Mouse (Mus musculus) ES-Bruce4 (cell line): ENCODE data around the gene Map3k3. TPM values are rescaled to one million over a fixed set of nuclear protein-coding genes. Genes with fewer than 3 reads are reported as not detected.

ENCODE experiments used
- H3K27ac ChIP-seq: 2 replicates; pipeline ENCODE4 v1.5.1; 2012; ENCODE audit warnings: low read length, inconsistent platforms; ENCODE audit not compliant: insufficient read depth
- H3K27me3 ChIP-seq: 2 replicates; pipeline ENCODE4 v1.6.1; 2012; ENCODE audit warnings: mild to moderate bottlenecking, low read length, inconsistent platforms; ENCODE audit not compliant: control insufficient read depth, poor library complexity, insufficient read depth, severe bottlenecking
- H3K36me3 ChIP-seq: 2 replicates; pipeline ENCODE4 v1.6.1; 2012; ENCODE audit warnings: inconsistent platforms, mild to moderate bottlenecking, low read length, moderate library complexity; ENCODE audit not compliant: control insufficient read depth, poor library complexity, insufficient read depth, severe bottlenecking
- H3K4me1 ChIP-seq: one replicate; pipeline ENCODE4 v1.8.1; 2011; ENCODE audit warnings: low read length; ENCODE audit not compliant: control insufficient read depth, insufficient read depth
- H3K4me3 ChIP-seq: 2 replicates; pipeline ENCODE4 v1.5.1; 2011; ENCODE audit warnings: low read depth, mild to moderate bottlenecking, low read length
- H3K9ac ChIP-seq: 2 replicates; pipeline ENCODE4 v1.6.1; 2012; ENCODE audit warnings: low read depth, mild to moderate bottlenecking, inconsistent platforms; ENCODE audit not compliant: poor library complexity, severe bottlenecking
- H3K9me3 ChIP-seq: replicated peaks from 2 replicates; pipeline ENCODE4 v1.6.1; 2012; ENCODE audit warnings: mild to moderate bottlenecking, low read length, inconsistent platforms; ENCODE audit not compliant: control insufficient read depth, poor library complexity, insufficient read depth, severe bottlenecking
- CTCF ChIP-seq: IDR thresholded peaks from one replicate; pipeline ENCODE4 v1.8.1; 2011; ENCODE audit warnings: low read depth, low read length
- EP300 ChIP-seq: IDR thresholded peaks from 2 replicates; pipeline ENCODE4 v1.6.1; 2011; ENCODE audit warnings: low read depth, low read length; ENCODE audit not compliant: insufficient read depth
- POLR2A ChIP-seq: IDR thresholded peaks from one replicate; pipeline ENCODE4 v1.8.1; 2011; ENCODE audit warnings: low read length; ENCODE audit not compliant: insufficient read depth
- polyA plus RNA-seq: library from polyadenylated mRNA; stranded (reverse); fragments of >200 nt; gene quantifications from 2 replicates; pipeline ENCODE4 v1.2.4, GENCODE M21; 2011; ENCODE audit warnings: low read depth; ENCODE audit not compliant: missing spikeins, insufficient read depth, insufficient read length

Map3k3 gene
- polyA plus RNA-seq, 1 experiment: 44.6 TPM

GRCm38 (mm10) chr11:106045780-106046179, 38.6 kb upstream of the Map3k3 start:
- Histone ChIP-seq H3K27ac (no peak overlapping the region), H3K9ac (no peak overlapping the region), H3K4me3 (no peak overlapping the region), H3K4me1 (peaks cover 2% of the 10 kb centered on the region), H3K9me3 (no peaks in the 10 kb centered on the region), H3K27me3 (no peaks in the 10 kb centered on the region), H3K36me3 (peaks cover 7% of the 10 kb centered on the region)
- TF ChIP-seq CTCF (no peak), EP300 (no peak), POLR2A (no peak)

- no peak overlapping the region for H3K4me3 ChIP-seq
- TF ChIP-seq CTCF (no peak), EP300 (no peak), POLR2A (no peak)
- H3K4me1 ChIP-seq: peaks cover 2% of the 10 kb centered on the region
- no peaks in the 10 kb centered on the region for H3K9me3 ChIP-seq
- no peak overlapping the region for H3K9ac ChIP-seq
- H3K27ac ChIP-seq: no peak overlapping the region
- H3K27me3 ChIP-seq: no peaks in the 10 kb centered on the region
- H3K36me3 ChIP-seq: peaks cover 13% of the 10 kb centered on the region
Observed at GRCm38 (mm10) chr11:106046584-106046983, 37.8 kb upstream of the Map3k3 start.

DNA sequence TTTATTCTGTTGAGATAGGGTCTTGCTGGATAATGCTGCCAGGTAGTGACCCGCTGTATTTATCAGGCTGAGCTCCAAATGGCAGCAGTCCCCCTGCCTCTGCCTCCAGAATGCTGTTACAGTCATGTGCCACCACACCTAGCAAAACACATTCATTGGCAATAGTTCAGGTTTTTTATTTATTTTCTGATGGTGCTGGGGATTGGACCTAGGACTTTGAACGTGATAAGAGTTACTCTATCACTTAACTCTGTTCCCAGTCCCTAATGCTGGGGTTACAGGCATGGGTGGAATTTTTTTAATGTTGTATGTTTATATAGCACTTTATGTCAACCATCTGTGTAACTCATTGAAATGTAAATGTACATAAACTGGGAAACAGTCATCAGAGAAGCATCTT, 30.5 kb upstream of the Map3k3 start:
- no peak overlapping the region for H3K4me3 ChIP-seq
- no peak overlapping the region for H3K27ac ChIP-seq
- no peaks in the 10 kb centered on the region for H3K9me3 ChIP-seq
- TF ChIP-seq POLR2A (no peak), CTCF (no peak), EP300 (no peak)
- H3K27me3 ChIP-seq: no peaks in the 10 kb centered on the region
- peaks cover 42% of the 10 kb centered on the region for H3K36me3 ChIP-seq
- no peak overlapping the region for H3K9ac ChIP-seq
- H3K4me1 ChIP-seq: no peaks in the 10 kb centered on the region

DNA sequence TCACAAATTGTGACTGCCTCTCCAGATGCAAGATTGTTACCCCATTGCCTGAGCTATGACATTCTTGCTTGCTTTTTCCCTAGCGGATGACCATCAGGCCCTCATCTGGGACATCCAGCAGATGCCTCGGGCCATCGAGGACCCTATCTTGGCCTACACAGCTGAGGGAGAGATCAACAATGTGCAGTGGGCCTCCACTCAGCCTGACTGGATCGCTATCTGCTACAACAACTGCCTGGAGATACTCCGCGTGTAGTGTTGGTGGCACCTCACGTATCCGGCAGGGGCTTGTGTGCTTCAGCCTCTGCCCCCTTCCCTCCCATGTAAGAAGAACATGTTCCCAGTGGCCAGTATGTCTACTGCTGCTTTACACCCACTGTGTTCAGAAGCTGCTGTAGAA, 29.8 kb upstream of the Map3k3 start:
- H3K4me1 ChIP-seq: no peaks in the 10 kb centered on the region
- H3K9me3 ChIP-seq: no peaks in the 10 kb centered on the region
- no peaks in the 10 kb centered on the region for H3K27me3 ChIP-seq
- no peak overlapping the region for H3K9ac ChIP-seq
- no peak for TF ChIP-seq POLR2A
- no peak for TF ChIP-seq CTCF
- TF ChIP-seq EP300: no peak
- no peak overlapping the region for H3K27ac ChIP-seq
- H3K4me3 ChIP-seq: no peak overlapping the region
- H3K36me3 ChIP-seq: peaks cover 47% of the 10 kb centered on the region

- TF ChIP-seq POLR2A: no peak
- no peak for TF ChIP-seq EP300
- no peak for TF ChIP-seq CTCF
- Histone ChIP-seq H3K27ac (no peak overlapping the region), H3K4me3 (no peak overlapping the region), H3K4me1 (no peaks in the 10 kb centered on the region), H3K9me3 (no peaks in the 10 kb centered on the region), H3K9ac (no peak overlapping the region), H3K27me3 (no peaks in the 10 kb centered on the region), H3K36me3 (peaks cover 47% of the 10 kb centered on the region)
Observed at GRCm38 (mm10) chr11:106055341-106055740, 29.1 kb upstream of the Map3k3 start.

- Histone ChIP-seq H3K9me3 (no peaks in the 10 kb centered on the region), H3K36me3 (peaks cover 39% of the 10 kb centered on the region), H3K9ac (no peak overlapping the region), H3K4me3 (no peak overlapping the region), H3K27me3 (no peaks in the 10 kb centered on the region), H3K27ac (no peak overlapping the region), H3K4me1 (no peaks in the 10 kb centered on the region)
- TF ChIP-seq POLR2A: no peak
- TF ChIP-seq EP300: no peak
- no peak for TF ChIP-seq CTCF
Observed at GRCm38 (mm10) chr11:106056819-106057491, 27.5 kb upstream of the Map3k3 start.
